Mouse (Mus musculus) CH12.LX (cell line): ENCODE measurements around the gene Nrap.

Experiments
- BHLHE40 ChIP-seq: IDR thresholded peaks from 2 replicates; pipeline ENCODE4 v1.6.1; 2011; ENCODE audit warnings: mild to moderate bottlenecking, low read depth, low read length, improper control_type of control experiment
- CTCF ChIP-seq, 2 experiments: IDR thresholded peaks in 1 of 2; conservative IDR thresholded peaks in 1 of 2; 2 replicates each; pipeline ENCODE4 v1.5.1; 2011 to 2012; ENCODE audit warnings: low read depth in 2 of 2, low read length in 2 of 2, improper control_type of control experiment in 1 of 2, inconsistent platforms in 1 of 2, mild to moderate bottlenecking in 1 of 2, moderate library complexity in 1 of 2
- ETS1 ChIP-seq: conservative IDR thresholded peaks from 2 replicates; pipeline ENCODE4 v1.6.1; 2012; ENCODE audit warnings: low read depth, mild to moderate bottlenecking, inconsistent platforms, low read length, improper control_type of control experiment, moderate library complexity
- HCFC1 ChIP-seq: IDR thresholded peaks from 2 replicates; pipeline ENCODE4 v1.6.1; 2012; ENCODE audit warnings: low read depth, mild to moderate bottlenecking, inconsistent platforms, low read length, improper control_type of control experiment
- KAT2A ChIP-seq: IDR thresholded peaks from 2 replicates; pipeline ENCODE4 v1.6.1; 2012; ENCODE audit warnings: low read length, improper control_type of control experiment, inconsistent platforms; ENCODE audit not compliant: insufficient replicate concordance
- MEF2A ChIP-seq: IDR thresholded peaks from 2 replicates; pipeline ENCODE4 v1.6.1; 2014; ENCODE audit warnings: low read depth, mild to moderate bottlenecking, inconsistent platforms, low read length, improper control_type of control experiment, borderline replicate concordance
- MYC ChIP-seq: IDR thresholded peaks from 2 replicates; pipeline ENCODE4 v1.6.1; 2011; ENCODE audit warnings: low read depth, mild to moderate bottlenecking, improper control_type of control experiment, low read length
- NELFE ChIP-seq: IDR thresholded peaks from 2 replicates; pipeline ENCODE4 v1.6.1; 2011; ENCODE audit warnings: low read depth, low read length, improper control_type of control experiment
- PAX5 ChIP-seq: IDR thresholded peaks from 2 replicates; pipeline ENCODE4 v1.6.1; 2012; ENCODE audit warnings: low read length, inconsistent platforms, mixed read lengths
- TCF12 ChIP-seq: IDR thresholded peaks from 2 replicates; pipeline ENCODE4 v1.6.1; 2014; ENCODE audit warnings: low read depth, mild to moderate bottlenecking, inconsistent platforms, low read length, improper control_type of control experiment
- USF2 ChIP-seq: conservative IDR thresholded peaks from 2 replicates; pipeline ENCODE4 v1.6.1; 2011; ENCODE audit warnings: low read depth, low read length, improper control_type of control experiment

GRCm38 (mm10) chr19:56367778-56368177 lies 22.1 kb downstream of the Nrap start:
- TF ChIP-seq CTCF (conservative IDR thresholded peaks at IDR 0.05 in 1 of 2, IDR thresholded peaks at IDR 0.05 in 1 of 2; ENCODE audit: low read depth in 2 of 2, low read length in 2 of 2) (no peak), TCF12 (no peak), KAT2A (no peak), USF2 (no peak), ETS1 (no peak), PAX5 (no peak), BHLHE40 (no peak), HCFC1 (no peak), NELFE (no peak), MYC (no peak), MEF2A (no peak)
